8 mouse cellular contexts compared by ENCODE assay signal in genomic region chr7:19084277-19084771, GRCm38 (mm10). TPM values are rescaled to one million over a fixed set of nuclear protein-coding genes. Genes with fewer than 3 reads are reported as not detected.
DNase-seq lines count a peak whose midpoint lies in the region; ATAC-seq and TF ChIP-seq lines count a peak whose summit lies in the region.

No protein-coding gene starts in this region.

- H3K9me3 ChIP-seq in limb, embryonic 11.5 days (ENCODE audit: control insufficient read depth, low read length) = no peaks in the 10 kb centered on the region
- H3K9me3 ChIP-seq in limb, embryonic 10.5 days (replicated peaks) = no peaks in the 10 kb centered on the region
- no peaks in the 10 kb centered on the region for H3K9me3 ChIP-seq in embryonic facial prominence, embryonic 12.5 days
- no peaks in the 10 kb centered on the region for H3K9me3 ChIP-seq in limb, embryonic 14.5 days (ENCODE audit: control insufficient read depth, low read length)
- H3K9me3 ChIP-seq in forebrain, embryonic 12.5 days = no peaks in the 10 kb centered on the region

- no peak for ATAC-seq in limb, embryonic 11.5 days (ENCODE audit: insufficient number of reproducible peaks, low FRiP score, low TSS enrichment, low read depth)
- ATAC-seq in embryonic facial prominence, embryonic 12.5 days (ENCODE audit: insufficient number of reproducible peaks, insufficient read depth, low FRiP score, low TSS enrichment) = no peak
- ATAC-seq in limb, embryonic 14.5 days (ENCODE audit: low FRiP score, low read depth) = peak; percentile 17
- no peak for ATAC-seq in forebrain, embryonic 12.5 days (ENCODE audit: low FRiP score)

- no peaks in the 10 kb centered on the region for H3K27me3 ChIP-seq in limb, embryonic 11.5 days (ENCODE audit: control insufficient read depth, insufficient read depth, low read length)
- H3K27me3 ChIP-seq in limb, embryonic 10.5 days (ENCODE audit: low read depth, poor library complexity, severe bottlenecking) = no peaks in the 10 kb centered on the region
- H3K27me3 ChIP-seq in embryonic facial prominence, embryonic 12.5 days = no peaks in the 10 kb centered on the region
- no peaks in the 10 kb centered on the region for H3K27me3 ChIP-seq in limb, embryonic 14.5 days (ENCODE audit: control insufficient read depth, insufficient read depth, low read length)
- H3K27me3 ChIP-seq in small intestine, adult 2 months (ENCODE audit: control insufficient read depth, insufficient read depth, low read length) = no peaks in the 10 kb centered on the region; the same call in 1 of the 2 replicates
- H3K27me3 ChIP-seq in forebrain, embryonic 12.5 days = peaks cover 16% of the 10 kb centered on the region; the same call in 1 of the 2 replicates

- TF ChIP-seq CTCF in small intestine, adult 2 months (IDR thresholded peaks at IDR 0.05; ENCODE audit: extremely low read depth, insufficient read length, insufficient replicate concordance, low read depth, low read length) = no peak

- peaks cover 35% of the 10 kb centered on the region for H3K36me3 ChIP-seq in limb, embryonic 11.5 days (ENCODE audit: control insufficient read depth, insufficient read depth, low read length)
- peaks cover 82% of the 10 kb centered on the region for H3K36me3 ChIP-seq in limb, embryonic 10.5 days
- peaks cover 63% of the 10 kb centered on the region for H3K36me3 ChIP-seq in embryonic facial prominence, embryonic 12.5 days
- peaks cover 63% of the 10 kb centered on the region for H3K36me3 ChIP-seq in limb, embryonic 14.5 days (ENCODE audit: control insufficient read depth, insufficient read depth, low read length)
- no peaks in the 10 kb centered on the region for H3K36me3 ChIP-seq in small intestine, adult 2 months (ENCODE audit: control insufficient read depth, insufficient read depth, low read length)
- peaks cover 75% of the 10 kb centered on the region for H3K36me3 ChIP-seq in forebrain, embryonic 12.5 days (replicated peaks)

- WGBS in limb, embryonic 11.5 days = 73% methylated on average over 6 of the region's 6 CpGs
- 77% methylated on average over 6 of the region's 6 CpGs for WGBS in limb, embryonic 10.5 days
- 80% methylated on average over 6 of the region's 6 CpGs for WGBS in embryonic facial prominence, embryonic 12.5 days
- WGBS in limb, embryonic 14.5 days = 57% methylated on average over 6 of the region's 6 CpGs
- 10% methylated on average over 6 of the region's 6 CpGs for WGBS in small intestine, adult 2 months
- 79% methylated on average over 6 of the region's 6 CpGs for WGBS in forebrain, embryonic 12.5 days

- H3K4me2 ChIP-seq in limb, embryonic 11.5 days (ENCODE audit: low read depth, severe bottlenecking) = 0 out of 2 replicates have a peak overlapping the region, but pooled peaks have one; percentile 16
- peak overlapping the region; percentile 31; the same call in 1 of the 2 replicates for H3K4me2 ChIP-seq in embryonic facial prominence, embryonic 12.5 days (replicated peaks)
- H3K4me2 ChIP-seq in limb, embryonic 14.5 days (replicated peaks; ENCODE audit: low read depth, low read length, severe bottlenecking) = peak overlapping the region; percentile 27
- no peak overlapping the region for H3K4me2 ChIP-seq in forebrain, embryonic 12.5 days

- no peak for TF ChIP-seq POLR2A in limb, embryonic 14.5 days (IDR thresholded peaks at IDR 0.05; ENCODE audit: borderline replicate concordance, extremely low read depth, insufficient read depth, insufficient read length)
- no peak for TF ChIP-seq POLR2A in small intestine, adult 2 months (IDR thresholded peaks at IDR 0.05; ENCODE audit: low read depth, low read length)

- no peak overlapping the region for H3K4me3 ChIP-seq in limb, embryonic 11.5 days (ENCODE audit: low read depth, low read length)
- no peak overlapping the region for H3K4me3 ChIP-seq in limb, embryonic 10.5 days
- 0 out of 2 replicates have a peak overlapping the region, but pooled peaks have one; percentile 10 for H3K4me3 ChIP-seq in embryonic facial prominence, embryonic 12.5 days
- peak overlapping the region; percentile 19 for H3K4me3 ChIP-seq in limb, embryonic 14.5 days (replicated peaks; ENCODE audit: low read length)
- H3K4me3 ChIP-seq in small intestine, adult 2 months (ENCODE audit: low read depth, low read length) = peak overlapping the region; percentile 44
- H3K4me3 ChIP-seq in forebrain, embryonic 12.5 days (replicated peaks) = no peak overlapping the region

- H3K27ac ChIP-seq in limb, embryonic 11.5 days (replicated peaks; ENCODE audit: low read depth, low read length) = no peak overlapping the region
- H3K27ac ChIP-seq in limb, embryonic 10.5 days = no peak overlapping the region
- no peak overlapping the region for H3K27ac ChIP-seq in embryonic facial prominence, embryonic 12.5 days
- H3K27ac ChIP-seq in limb, embryonic 14.5 days (replicated peaks; ENCODE audit: low read depth, low read length) = no peak overlapping the region; the same call in 1 of the 2 replicates
- peak overlapping the region; percentile 52 for H3K27ac ChIP-seq in small intestine, adult 2 months (ENCODE audit: insufficient read depth, low read depth, low read length)
- H3K27ac ChIP-seq in forebrain, embryonic 12.5 days = no peak overlapping the region

- no peak for DNase-seq in limb, embryonic 11.5 days (ENCODE audit: low spot score)
- no peak for DNase-seq in limb, embryonic 10.5 days (ENCODE audit: low spot score)
- DNase-seq in limb, embryonic 14.5 days (ENCODE audit: low spot score) = no peak
- no peak for DNase-seq in right cerebral cortex, postnatal 4 days
- no peak for DNase-seq in retina, embryonic 14.5 days (ENCODE audit: low spot score)

- H3K9ac ChIP-seq in limb, embryonic 11.5 days (ENCODE audit: low read length) = no peak overlapping the region; the same call in 1 of the 2 replicates
- 0 out of 2 replicates have a peak overlapping the region, but pooled peaks have one; percentile 11 for H3K9ac ChIP-seq in embryonic facial prominence, embryonic 12.5 days
- peak overlapping the region; percentile 34; the same call in 1 of the 2 replicates for H3K9ac ChIP-seq in limb, embryonic 14.5 days (ENCODE audit: low read depth, low read length, severe bottlenecking)
- no peak overlapping the region for H3K9ac ChIP-seq in forebrain, embryonic 12.5 days

- H3K4me1 ChIP-seq in limb, embryonic 11.5 days (ENCODE audit: control insufficient read depth, insufficient read depth, low read length) = peaks cover 21% of the 10 kb centered on the region
- H3K4me1 ChIP-seq in limb, embryonic 10.5 days = peaks cover 46% of the 10 kb centered on the region
- peaks cover 36% of the 10 kb centered on the region for H3K4me1 ChIP-seq in embryonic facial prominence, embryonic 12.5 days
- peaks cover 26% of the 10 kb centered on the region for H3K4me1 ChIP-seq in limb, embryonic 14.5 days (ENCODE audit: control insufficient read depth, insufficient read depth, low read length)
- H3K4me1 ChIP-seq in small intestine, adult 2 months (ENCODE audit: control insufficient read depth, insufficient read depth, insufficient read length, low read length) = peaks cover 17% of the 10 kb centered on the region
- peaks cover 31% of the 10 kb centered on the region for H3K4me1 ChIP-seq in forebrain, embryonic 12.5 days

RNA-seq across cellular contexts. Expression of gene Dmpk, which starts 0.7 kb away (rescaled TPM):
- 8.6 and 9.2 TPM in 2 replicates for polyA plus RNA-seq in limb, embryonic 11.5 days (2014; fragmentation: Nextera tagmentation; extraction: Ambion mirVana)
- polyA plus RNA-seq in limb, embryonic 10.5 days (2016; fragmentation: Nextera tagmentation; extraction: Ambion mirVana) = 7.2 and 8.7 TPM in 2 replicates
- 17.5 and 19.1 TPM in 2 replicates for polyA plus RNA-seq in embryonic facial prominence, embryonic 12.5 days (2016; fragmentation: Nextera tagmentation; extraction: Ambion mirVana)
- 143 and 177 TPM in 2 replicates for polyA plus RNA-seq in limb, embryonic 14.5 days (2012; rRNA removed)
- 33.1 and 37.1 TPM in 2 replicates for polyA plus RNA-seq in limb, embryonic 14.5 days (2014; fragmentation: Nextera tagmentation; extraction: Ambion mirVana)
- polyA plus RNA-seq in small intestine, adult 2 months (2012; rRNA removed) = 353 and 387 TPM in 2 replicates
- polyA plus RNA-seq in forebrain, embryonic 12.5 days (2016; fragmentation: Nextera tagmentation; extraction: Ambion mirVana) = 10.6 and 12.3 TPM in 2 replicates

RNA-seq across cellular contexts. Expression of gene Dmwd, which starts 8.3 kb away (rescaled TPM):
- 18.8 and 25.6 TPM in 2 replicates for polyA plus RNA-seq in limb, embryonic 11.5 days (2014; fragmentation: Nextera tagmentation; extraction: Ambion mirVana)
- 20.0 and 21.4 TPM in 2 replicates for polyA plus RNA-seq in limb, embryonic 10.5 days (2016; fragmentation: Nextera tagmentation; extraction: Ambion mirVana)
- polyA plus RNA-seq in embryonic facial prominence, embryonic 12.5 days (2016; fragmentation: Nextera tagmentation; extraction: Ambion mirVana) = 18.8 and 23.1 TPM in 2 replicates
- polyA plus RNA-seq in limb, embryonic 14.5 days (2012; rRNA removed) = 126 and 167 TPM in 2 replicates
- 21.8 and 26.5 TPM in 2 replicates for polyA plus RNA-seq in limb, embryonic 14.5 days (2014; fragmentation: Nextera tagmentation; extraction: Ambion mirVana)
- 13.9 and 16.3 TPM in 2 replicates for polyA plus RNA-seq in small intestine, adult 2 months (2012; rRNA removed)
- 18.2 and 19.0 TPM in 2 replicates for polyA plus RNA-seq in forebrain, embryonic 12.5 days (2016; fragmentation: Nextera tagmentation; extraction: Ambion mirVana)

RNA-seq across cellular contexts. Expression of gene Six5, which starts 10.1 kb away (rescaled TPM):
- polyA plus RNA-seq in limb, embryonic 11.5 days (2014; fragmentation: Nextera tagmentation; extraction: Ambion mirVana) = 8.7 and 8.9 TPM in 2 replicates
- 5.7 and 7.5 TPM in 2 replicates for polyA plus RNA-seq in limb, embryonic 10.5 days (2016; fragmentation: Nextera tagmentation; extraction: Ambion mirVana)
- 16.6 and 16.9 TPM in 2 replicates for polyA plus RNA-seq in embryonic facial prominence, embryonic 12.5 days (2016; fragmentation: Nextera tagmentation; extraction: Ambion mirVana)
- polyA plus RNA-seq in limb, embryonic 14.5 days (2012; rRNA removed) = 103 and 157 TPM in 2 replicates
- polyA plus RNA-seq in limb, embryonic 14.5 days (2014; fragmentation: Nextera tagmentation; extraction: Ambion mirVana) = 19.1 and 20.3 TPM in 2 replicates
- 14.1 and 14.5 TPM in 2 replicates for polyA plus RNA-seq in small intestine, adult 2 months (2012; rRNA removed)
- 5.8 and 7.3 TPM in 2 replicates for polyA plus RNA-seq in forebrain, embryonic 12.5 days (2016; fragmentation: Nextera tagmentation; extraction: Ambion mirVana)

RNA-seq across cellular contexts. Expression of gene Rsph6a, which starts 29.8 kb away (rescaled TPM):
- polyA plus RNA-seq in limb, embryonic 11.5 days (2014; fragmentation: Nextera tagmentation; extraction: Ambion mirVana) = not detected in 2 replicates
- polyA plus RNA-seq in limb, embryonic 10.5 days (2016; fragmentation: Nextera tagmentation; extraction: Ambion mirVana) = not detected in 2 replicates
- polyA plus RNA-seq in embryonic facial prominence, embryonic 12.5 days (2016; fragmentation: Nextera tagmentation; extraction: Ambion mirVana) = not detected in 2 replicates
- 0.04 and 0.12 TPM in 2 replicates for polyA plus RNA-seq in limb, embryonic 14.5 days (2012; rRNA removed)
- polyA plus RNA-seq in limb, embryonic 14.5 days (2014; fragmentation: Nextera tagmentation; extraction: Ambion mirVana) = not detected in 2 replicates
- polyA plus RNA-seq in small intestine, adult 2 months (2012; rRNA removed) = not detected in 2 replicates
- not detected in 2 replicates for polyA plus RNA-seq in forebrain, embryonic 12.5 days (2016; fragmentation: Nextera tagmentation; extraction: Ambion mirVana)

RNA-seq across cellular contexts. Expression of gene Gm4969, which starts 33.8 kb away (rescaled TPM):
- 1.8 and 2.0 TPM in 2 replicates for polyA plus RNA-seq in limb, embryonic 11.5 days (2014; fragmentation: Nextera tagmentation; extraction: Ambion mirVana)
- 1.1 and 2.2 TPM in 2 replicates for polyA plus RNA-seq in limb, embryonic 10.5 days (2016; fragmentation: Nextera tagmentation; extraction: Ambion mirVana)
- polyA plus RNA-seq in embryonic facial prominence, embryonic 12.5 days (2016; fragmentation: Nextera tagmentation; extraction: Ambion mirVana) = 3.6 and 3.8 TPM in 2 replicates
- polyA plus RNA-seq in limb, embryonic 14.5 days (2012; rRNA removed) = 7.0 and 7.7 TPM in 2 replicates
- 2.5 and 4.0 TPM in 2 replicates for polyA plus RNA-seq in limb, embryonic 14.5 days (2014; fragmentation: Nextera tagmentation; extraction: Ambion mirVana)
- polyA plus RNA-seq in small intestine, adult 2 months (2012; rRNA removed) = not detected in 2 replicates
- 1.1 and 1.8 TPM in 2 replicates for polyA plus RNA-seq in forebrain, embryonic 12.5 days (2016; fragmentation: Nextera tagmentation; extraction: Ambion mirVana)

Comparison
In these comparisons a context has a peak if more than half of its experiments do, and no peak if none do; other contexts are left out.
1. H3K4me3 ChIP-seq: peak in embryonic facial prominence, embryonic 12.5 days (single experiment), limb, embryonic 14.5 days (single experiment) and small intestine, adult 2 months (single experiment); none in limb, embryonic 11.5 days (single experiment), limb, embryonic 10.5 days (single experiment) and forebrain, embryonic 12.5 days (single experiment).
2. H3K9ac ChIP-seq: peak in embryonic facial prominence, embryonic 12.5 days (single experiment) and limb, embryonic 14.5 days (single experiment); none in limb, embryonic 11.5 days (single experiment) and forebrain, embryonic 12.5 days (single experiment).